Mouse (Mus musculus) CH12.LX (cell line): Measurements from ENCODE around the gene Smyd5. TPM values are rescaled to one million over a fixed set of nuclear protein-coding genes. Genes with fewer than 3 reads are reported as not detected.

Source experiments
- DNase-seq: peaks from one replicate; pipeline ENCODE4 v3.0.0-alpha.2; 2013; ENCODE audit errors: extremely low read depth
- H3K27ac ChIP-seq: 2 replicates; pipeline ENCODE4 v1.5.1; 2012; ENCODE audit warnings: low read depth, mild to moderate bottlenecking, control low read depth, moderate library complexity; ENCODE audit not compliant: insufficient read depth
- H3K27me3 ChIP-seq: replicated peaks from 2 replicates; pipeline ENCODE3; 2012; ENCODE audit warnings: inconsistent platforms
- H3K36me3 ChIP-seq, 2 experiments: replicated peaks in 1 of 2; 2 replicates each; pipeline versions ENCODE3 to v1.6.1; 2012; ENCODE audit warnings: inconsistent platforms in 1 of 2, low read length in 1 of 2, mild to moderate bottlenecking in 1 of 2, mixed read lengths in 1 of 2, moderate library complexity in 1 of 2; ENCODE audit not compliant: control insufficient read depth in 1 of 2, insufficient read depth in 1 of 2
- H3K4me1 ChIP-seq, 2 experiments: 2 replicates each; pipeline ENCODE4 v1.6.1; 2012; ENCODE audit warnings: inconsistent platforms in 1 of 2, moderate library complexity in 1 of 2; ENCODE audit not compliant: insufficient read depth in 2 of 2, control insufficient read depth in 1 of 2
- H3K4me2 ChIP-seq: 2 replicates; pipeline ENCODE4 v1.6.1; 2012; ENCODE audit warnings: low read depth, mild to moderate bottlenecking, control low read depth; ENCODE audit not compliant: poor library complexity, insufficient read depth, severe bottlenecking
- H3K4me3 ChIP-seq, 3 experiments: fragments of 150-350 bp in 1 of 3; sonication (generic) in 1 of 3; replicated peaks in 1 of 3; 2 replicates each; pipeline versions ENCODE3 to v1.5.1; 2011 to 2012; ENCODE audit warnings: low read depth in 2 of 3, low read length in 2 of 3, mild to moderate bottlenecking in 2 of 3, moderate library complexity in 2 of 3, control low read depth in 1 of 3, improper control_type of control experiment in 1 of 3, inconsistent platforms in 1 of 3, mixed read lengths in 1 of 3; ENCODE audit not compliant: poor library complexity in 1 of 3
- H3K79me2 ChIP-seq: replicated peaks from 2 replicates; pipeline ENCODE4 v1.6.1; 2012; ENCODE audit warnings: mild to moderate bottlenecking, moderate library complexity; ENCODE audit not compliant: control insufficient read depth, poor library complexity, insufficient read depth, severe bottlenecking; ENCODE audit errors: extremely low read depth
- H3K9ac ChIP-seq: 2 replicates; pipeline ENCODE4 v1.6.1; 2012; ENCODE audit warnings: low read depth, mild to moderate bottlenecking, control low read depth, moderate library complexity; ENCODE audit not compliant: insufficient read depth
- H3K9me3 ChIP-seq: replicated peaks from 2 replicates; pipeline ENCODE3; 2012; ENCODE audit warnings: low read length, inconsistent platforms, mixed read lengths
- CHD2 ChIP-seq: IDR thresholded peaks from 2 replicates; pipeline ENCODE4 v1.6.1; 2011; ENCODE audit warnings: low read length, improper control_type of control experiment
- CTCF ChIP-seq, 2 experiments: IDR thresholded peaks in 1 of 2; conservative IDR thresholded peaks in 1 of 2; 2 replicates each; pipeline ENCODE4 v1.5.1; 2011 to 2012; ENCODE audit warnings: low read depth in 2 of 2, low read length in 2 of 2, improper control_type of control experiment in 1 of 2, inconsistent platforms in 1 of 2, mild to moderate bottlenecking in 1 of 2, moderate library complexity in 1 of 2
- E2F4 ChIP-seq: IDR thresholded peaks from 2 replicates; pipeline ENCODE4 v1.6.1; 2011; ENCODE audit warnings: low read depth, low read length, improper control_type of control experiment; ENCODE audit not compliant: insufficient replicate concordance
- GABPA ChIP-seq: IDR thresholded peaks from 2 replicates; pipeline ENCODE4 v1.6.1; 2012; ENCODE audit warnings: low read depth, low read length, improper control_type of control experiment, inconsistent platforms; ENCODE audit not compliant: insufficient replicate concordance
- JUND ChIP-seq: conservative IDR thresholded peaks from 2 replicates; pipeline ENCODE4 v1.6.1; 2011; ENCODE audit warnings: low read depth, low read length, improper control_type of control experiment
- MAFK ChIP-seq: IDR thresholded peaks from 2 replicates; pipeline ENCODE4 v1.6.1; 2011; ENCODE audit warnings: low read length, improper control_type of control experiment; ENCODE audit not compliant: insufficient replicate concordance
- MXI1 ChIP-seq: IDR thresholded peaks from 2 replicates; pipeline ENCODE4 v1.6.1; 2011; ENCODE audit warnings: mild to moderate bottlenecking, low read depth, low read length, improper control_type of control experiment
- MYC ChIP-seq: IDR thresholded peaks from 2 replicates; pipeline ENCODE4 v1.6.1; 2011; ENCODE audit warnings: low read depth, mild to moderate bottlenecking, improper control_type of control experiment, low read length
- NELFE ChIP-seq: IDR thresholded peaks from 2 replicates; pipeline ENCODE4 v1.6.1; 2011; ENCODE audit warnings: low read depth, low read length, improper control_type of control experiment
- NRF1 ChIP-seq: IDR thresholded peaks from 2 replicates; pipeline ENCODE4 v1.6.1; 2014; ENCODE audit warnings: low read depth, mild to moderate bottlenecking, inconsistent platforms, low read length, improper control_type of control experiment, moderate library complexity
- PAX5 ChIP-seq: IDR thresholded peaks from 2 replicates; pipeline ENCODE4 v1.6.1; 2012; ENCODE audit warnings: low read length, inconsistent platforms, mixed read lengths
- RCOR1 ChIP-seq: conservative IDR thresholded peaks from 2 replicates; pipeline ENCODE4 v1.6.1; 2012; ENCODE audit warnings: low read depth, mild to moderate bottlenecking, inconsistent platforms, low read length, improper control_type of control experiment
- SIN3A ChIP-seq: IDR thresholded peaks from 2 replicates; pipeline ENCODE4 v1.6.1; 2012; ENCODE audit warnings: low read length, improper control_type of control experiment, inconsistent platforms
- TCF12 ChIP-seq: IDR thresholded peaks from 2 replicates; pipeline ENCODE4 v1.6.1; 2014; ENCODE audit warnings: low read depth, mild to moderate bottlenecking, inconsistent platforms, low read length, improper control_type of control experiment
- USF1 ChIP-seq: IDR thresholded peaks from 2 replicates; pipeline ENCODE4 v1.6.1; 2014; ENCODE audit warnings: low read depth, mild to moderate bottlenecking, inconsistent platforms, low read length, improper control_type of control experiment
- ZKSCAN1 ChIP-seq: IDR thresholded peaks from 2 replicates; pipeline ENCODE4 v1.6.1; 2012; ENCODE audit warnings: low read depth, inconsistent platforms, low read length, improper control_type of control experiment, borderline replicate concordance
- ZMIZ1 ChIP-seq: IDR thresholded peaks from 2 replicates; pipeline ENCODE4 v1.6.1; 2012; ENCODE audit warnings: low read depth, mild to moderate bottlenecking, inconsistent platforms, low read length, improper control_type of control experiment
- dilution Hi-C: fragments of 300-500 bp; cut with MboI; formaldehyde crosslinking; loops from 2 replicates; pipeline ENCODE4 v1.14.3; 2020; ENCODE audit warnings: low sequenced_read_pairs; ENCODE audit not compliant: extremely low pct_unique_long_range_greater_than_20kb, extremely low pct_ligation_motif_present
- in situ Hi-C: fragments of 300-500 bp; cut with MboI; formaldehyde crosslinking; loops from 3 replicates; pipeline ENCODE4 v1.14.3; 2019; ENCODE audit warnings: low sequenced_read_pairs, low pct_ligation_motif_present, low pct_unique_long_range_greater_than_20kb, mixed read lengths
- polyA plus RNA-seq: library from polyadenylated mRNA; unstranded; fragments of >175 nt; gene quantifications from 2 replicates; pipeline ENCODE4 v1.2.1, GENCODE M21; 2012; ENCODE audit warnings: low read depth; ENCODE audit not compliant: insufficient read length
- total RNA-seq, 2 experiments: library from RNA; depleted of rRNA; stranded (reverse); fragments of 300-350 nt in 1 of 2; fragments of >200 nt in 1 of 2; gene quantifications; 2 replicates each; pipeline ENCODE4 v1.2.3; 2012 to 2014

The Smyd5 gene
- total and polyA plus RNA-seq, 3 experiments, result 68.1 to 109 (median 75.5) TPM

DNA sequence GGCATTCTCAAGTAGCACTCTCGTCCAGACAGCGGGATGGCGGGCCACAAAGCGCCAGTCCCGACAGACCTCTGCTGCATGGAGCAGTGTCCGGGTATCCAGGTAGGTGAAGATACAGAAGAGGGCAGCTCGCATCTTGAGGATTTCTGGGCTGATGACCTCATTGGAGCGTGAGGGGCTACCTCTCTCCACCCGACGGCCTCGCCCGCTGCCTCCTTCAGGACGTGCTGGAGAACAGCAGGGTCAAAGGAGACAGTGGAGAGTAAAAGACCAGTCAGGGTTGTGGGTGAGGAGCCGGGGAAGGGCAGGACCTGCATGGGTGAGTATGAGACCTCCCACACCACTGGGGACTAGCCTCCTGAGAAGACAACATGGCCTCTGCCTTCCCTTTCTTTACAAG is 46.6 kb downstream of the Smyd5 start:
- H3K4me1 ChIP-seq, result peaks cover 0 to under 1% of the 10 kb centered on the region in 2 experiments; a peak in 1 of 4 replicates
- in situ Hi-C loops, result no loop called here
- no peak overlapping the region for H3K4me3 ChIP-seq
- H3K9me3 ChIP-seq, result peaks cover 8% of the 10 kb centered on the region
- H3K27me3 ChIP-seq, result peaks cover 62% of the 10 kb centered on the region
- no peaks in the 10 kb centered on the region for H3K36me3 ChIP-seq
- H3K79me2 ChIP-seq, result no peaks in the 10 kb centered on the region
- no peak overlapping the region for H3K4me2 ChIP-seq
- no peak overlapping the region for H3K27ac ChIP-seq
- no peak for DNase-seq
- H3K9ac ChIP-seq, result no peak overlapping the region
- no peak for TF ChIP-seq MXI1
- peak in 1 of 2 experiments; percentile 2; a peak in 1 of 4 replicates for TF ChIP-seq CTCF (conservative IDR thresholded peaks at IDR 0.05 in 1 of 2, IDR thresholded peaks at IDR 0.05 in 1 of 2; ENCODE audit: low read depth in 2 of 2, low read length in 2 of 2)
- dilution Hi-C loops, result no loop called here

DNA sequence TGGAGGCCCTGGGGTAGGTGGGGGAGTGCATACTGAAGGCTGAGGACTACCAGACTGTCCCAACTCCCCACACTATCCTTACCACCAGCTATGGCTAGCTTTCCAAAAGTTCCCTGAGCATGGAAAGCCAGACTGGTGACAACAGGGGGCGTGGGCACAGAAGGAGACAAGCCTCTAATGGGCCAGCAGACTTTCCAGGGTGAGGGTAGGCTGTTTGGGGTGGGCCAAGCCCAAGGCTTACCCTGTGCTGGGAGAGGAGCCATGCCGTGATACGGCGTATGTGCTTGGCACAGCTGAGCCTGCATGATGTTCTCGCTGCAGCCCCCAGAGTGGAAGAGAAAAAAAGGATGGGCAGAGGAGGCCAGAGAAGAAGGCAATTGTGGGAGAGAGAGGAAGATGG is 48.2 kb downstream of the Smyd5 start:
- DNase-seq, result no peak
- Histone ChIP-seq H3K4me3 (no peak overlapping the region), H3K27ac (no peak overlapping the region), H3K79me2 (no peaks in the 10 kb centered on the region)
- TF ChIP-seq USF1 (no peak), MYC (no peak)
- TF ChIP-seq, all 38 proteins: peak for 0
- Histone ChIP-seq H3K4me2 (no peak overlapping the region), H3K27me3 (peaks cover 54% of the 10 kb centered on the region), H3K9me3 (peaks cover 15% of the 10 kb centered on the region), H3K36me3 (no peaks in the 10 kb centered on the region), H3K9ac (no peak overlapping the region), H3K4me1 (no peaks in the 10 kb centered on the region)
- dilution Hi-C loops (no loop called here), in situ Hi-C loops (no loop called here)

DNA sequence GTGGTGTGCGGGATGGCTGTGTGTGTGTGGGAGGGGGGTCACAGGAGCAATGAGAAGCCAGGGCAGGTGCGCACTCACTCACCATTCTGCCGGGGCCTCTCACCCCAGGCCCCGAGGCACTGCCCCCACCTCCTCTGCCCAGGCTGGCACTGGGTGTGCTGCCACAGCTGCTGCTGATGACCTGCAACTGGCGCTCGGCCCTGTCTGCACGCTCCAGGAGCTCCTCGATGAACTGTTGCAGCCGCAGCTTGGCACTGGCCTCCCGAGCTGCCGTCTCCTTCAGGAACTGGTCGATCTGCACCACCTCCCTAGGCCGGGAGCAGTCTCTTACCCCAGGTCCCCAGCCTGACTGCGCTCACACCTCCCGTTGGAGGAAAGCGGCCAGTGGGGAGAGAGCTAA is 48.9 kb downstream of the Smyd5 start:
- Histone ChIP-seq H3K27ac (no peak overlapping the region), H3K79me2 (no peaks in the 10 kb centered on the region), H3K9ac (no peak overlapping the region), H3K4me2 (no peak overlapping the region), H3K4me3 (no peak overlapping the region), H3K27me3 (peaks cover 50% of the 10 kb centered on the region)
- dilution Hi-C loops, result no loop called here
- in situ Hi-C loops, result no loop called here
- TF ChIP-seq CHD2 (no peak), NRF1 (no peak), MAFK (no peak), USF1 (no peak), MYC (no peak), TCF12 (no peak), GABPA (no peak), PAX5 (no peak), ZMIZ1 (no peak), SIN3A (no peak), JUND (no peak), NELFE (no peak), ZKSCAN1 (no peak), RCOR1 (no peak), E2F4 (no peak)
- TF ChIP-seq, all 38 proteins: peak for 0
- Histone ChIP-seq H3K36me3 (no peaks in the 10 kb centered on the region), H3K9me3 (peaks cover 15% of the 10 kb centered on the region), H3K4me1 (no peaks in the 10 kb centered on the region)
- no peak for DNase-seq
